Mouse (Mus musculus) CD4-positive helper T cell, adult 2 months (primary cell): ENCODE results near the gene Slbp.

Experiments used
- DNase-seq: peaks from one replicate; pipeline ENCODE4 v3.0.0-alpha.2; 2012; ENCODE audit warnings: low read depth, missing footprints, low spot score

Slbp gene

DNA sequence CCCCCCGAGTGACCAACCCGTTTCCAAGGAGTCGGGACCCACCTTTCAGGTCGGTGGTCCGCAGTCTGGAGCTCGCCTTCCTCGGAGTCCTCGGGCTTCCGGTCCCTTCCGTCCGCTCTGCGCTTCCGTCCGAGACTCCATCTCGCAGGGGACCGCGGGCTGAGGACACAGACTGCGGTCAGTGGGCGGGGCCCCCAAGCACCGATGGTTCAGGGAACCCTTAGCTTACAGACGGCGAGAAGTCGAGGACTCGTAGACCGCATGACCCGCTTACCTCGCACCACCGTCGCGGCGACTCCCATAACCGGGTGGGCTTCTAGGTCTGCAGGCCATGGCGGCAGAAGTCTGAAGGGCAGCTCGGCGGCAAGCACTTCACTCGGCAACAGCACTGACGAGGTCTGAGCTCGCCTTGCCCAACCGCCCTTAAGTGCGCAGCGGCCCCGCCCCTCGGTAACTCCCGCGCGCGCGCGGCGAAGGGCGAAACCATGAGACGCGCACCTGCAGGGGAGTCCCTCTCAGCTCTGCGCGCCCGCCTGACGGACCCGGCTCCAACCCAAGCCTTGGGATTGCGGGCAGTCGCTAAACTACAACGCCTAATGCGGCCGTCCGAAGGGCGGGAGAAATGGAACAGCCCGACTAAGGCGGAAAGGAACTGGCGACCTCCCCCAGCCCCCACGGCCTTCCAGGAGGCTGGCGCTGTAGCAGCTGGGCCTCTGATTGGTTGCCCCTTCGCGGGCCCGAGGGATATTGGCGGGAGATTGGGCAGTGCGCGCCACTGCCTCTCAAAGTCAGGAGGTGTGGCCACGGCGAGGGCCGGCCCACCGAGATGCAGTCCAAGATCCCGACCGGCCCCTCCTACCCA lies at the start of gene Slbp:
Gene Slbp, minus strand, starts transcription at position 654 of the 862 bp plus-strand sequence.
- peak; percentile 95 for DNase-seq

DNA sequence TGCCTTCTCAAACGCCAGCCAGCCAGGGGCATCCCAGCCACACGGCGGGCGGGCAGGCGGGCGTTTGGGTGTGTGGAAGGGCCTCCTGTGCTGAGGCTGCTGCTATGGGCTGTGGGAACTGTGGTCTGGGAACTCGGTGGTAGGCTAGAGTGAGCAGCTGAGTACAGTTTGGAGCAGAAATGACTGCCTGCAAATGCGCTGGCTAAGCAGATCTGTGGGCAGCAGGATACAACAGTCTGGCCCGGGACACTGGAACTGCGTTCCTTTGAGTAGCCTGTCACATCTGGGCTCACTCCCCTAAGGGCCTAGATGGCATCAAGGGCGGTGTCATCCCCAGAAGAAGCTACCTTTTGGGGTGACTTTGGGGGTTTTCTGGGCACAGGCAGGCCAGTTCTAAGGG lies 49.5 kb upstream of the Slbp start:
- DNase-seq = no peak

DNA sequence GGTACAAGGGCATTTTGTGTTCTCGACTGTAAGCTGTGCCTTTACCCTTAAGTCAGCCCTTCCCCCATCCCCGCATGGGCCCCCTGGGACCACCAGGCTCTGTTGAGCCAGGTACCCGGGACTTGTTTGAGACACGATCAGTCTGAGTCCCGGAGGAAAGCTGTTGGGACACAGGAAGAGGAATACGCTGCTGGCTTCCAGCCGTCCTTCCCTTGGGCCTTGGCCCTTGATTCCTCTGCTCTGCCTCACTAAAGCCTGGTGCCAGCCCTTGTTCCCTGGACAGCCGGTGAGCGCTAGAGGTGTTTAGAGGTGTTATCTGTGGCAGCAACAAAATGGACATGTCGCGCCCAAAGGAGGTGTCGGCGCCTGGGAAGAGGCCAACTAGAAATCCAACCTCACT lies 47.6 kb upstream of the Slbp start:
- DNase-seq = no peak

DNA sequence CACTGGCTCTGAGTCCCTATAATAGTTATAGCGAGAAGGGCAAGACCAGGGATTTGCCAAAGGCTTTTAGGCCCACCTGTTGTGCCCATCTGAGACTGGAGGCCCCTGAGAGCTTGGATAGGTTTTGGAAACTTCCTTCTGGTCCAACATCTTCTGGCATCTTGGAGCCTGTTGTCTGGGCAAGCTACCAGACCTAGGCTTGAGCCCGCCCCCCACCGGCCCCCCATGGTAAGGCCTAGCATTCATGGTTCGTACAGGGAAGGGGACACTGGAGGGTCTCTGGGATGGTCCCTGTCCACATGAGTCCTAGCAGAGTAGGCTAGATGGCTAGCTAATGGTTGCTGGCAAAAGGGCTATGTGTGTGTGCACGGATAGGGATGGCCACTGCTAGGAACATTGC lies 46.3 kb upstream of the Slbp start:
- no peak for DNase-seq

DNA sequence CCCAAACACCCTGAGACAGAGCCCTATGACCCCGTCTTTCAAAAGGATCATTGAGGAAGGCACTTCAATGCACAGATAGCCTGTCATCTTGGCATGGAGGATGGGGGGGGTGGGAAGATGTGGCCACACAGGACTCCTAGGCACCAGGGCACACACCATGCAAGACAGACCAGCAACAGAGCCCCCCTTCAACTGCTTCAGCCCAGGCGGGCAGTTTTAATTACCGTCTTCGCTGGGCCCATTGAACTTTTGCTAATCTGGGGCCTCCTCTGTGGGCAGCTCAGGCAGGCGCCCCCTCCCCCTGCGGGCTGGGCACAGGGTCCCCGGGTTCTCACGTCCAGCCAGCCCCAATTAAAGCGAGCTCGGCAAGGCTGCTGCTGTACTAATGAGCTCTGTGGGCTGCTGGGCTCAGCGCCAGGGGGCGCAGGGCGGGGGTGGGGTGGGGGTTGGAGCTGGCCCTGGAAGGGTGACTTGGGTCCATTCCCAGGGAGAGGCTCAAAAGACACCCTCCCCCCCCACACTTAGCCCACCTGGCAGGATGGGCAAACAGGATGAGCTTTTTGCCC lies 45.7 kb upstream of the Slbp start:
- no peak for DNase-seq

DNA sequence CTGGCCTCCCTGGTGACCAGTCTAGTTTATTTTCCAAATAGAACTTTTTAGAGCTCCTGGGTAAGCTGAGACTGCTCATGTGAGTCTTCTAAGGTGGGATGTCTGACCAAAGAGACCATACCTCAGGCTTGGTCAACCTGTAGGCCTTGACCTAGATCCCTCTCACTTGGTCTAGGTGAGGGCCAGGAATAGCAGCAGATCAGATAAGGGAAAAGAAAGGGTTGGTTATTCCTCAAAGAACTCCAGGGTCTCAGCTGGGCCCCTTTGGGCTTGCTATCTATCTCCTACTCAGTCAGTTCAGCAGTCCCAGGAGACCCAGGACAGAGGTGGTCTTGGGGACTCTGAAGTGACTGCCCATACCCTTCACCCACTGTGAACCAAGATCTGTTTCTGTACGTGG lies 45.2 kb upstream of the Slbp start:
- no peak for DNase-seq

DNA sequence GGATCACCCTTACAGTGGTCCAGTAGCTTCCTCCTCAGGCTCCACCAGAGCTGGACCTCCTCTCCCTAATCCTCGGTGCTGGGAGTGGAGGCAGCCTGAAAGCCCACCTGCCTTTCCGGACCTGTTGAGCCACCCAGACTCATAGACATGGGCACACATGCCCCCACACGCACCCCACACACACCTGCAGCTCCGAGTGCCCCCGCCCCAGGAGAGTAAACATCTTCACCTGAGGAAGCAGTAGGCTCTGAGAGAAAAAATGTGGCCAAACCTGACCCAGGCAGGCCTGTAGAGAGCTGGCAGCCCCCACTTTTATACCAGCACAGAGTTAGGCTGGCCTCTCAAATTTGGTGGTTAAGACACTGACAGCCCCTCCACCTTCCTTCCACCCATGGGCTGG lies 44.1 kb upstream of the Slbp start:
- DNase-seq = no peak

DNA sequence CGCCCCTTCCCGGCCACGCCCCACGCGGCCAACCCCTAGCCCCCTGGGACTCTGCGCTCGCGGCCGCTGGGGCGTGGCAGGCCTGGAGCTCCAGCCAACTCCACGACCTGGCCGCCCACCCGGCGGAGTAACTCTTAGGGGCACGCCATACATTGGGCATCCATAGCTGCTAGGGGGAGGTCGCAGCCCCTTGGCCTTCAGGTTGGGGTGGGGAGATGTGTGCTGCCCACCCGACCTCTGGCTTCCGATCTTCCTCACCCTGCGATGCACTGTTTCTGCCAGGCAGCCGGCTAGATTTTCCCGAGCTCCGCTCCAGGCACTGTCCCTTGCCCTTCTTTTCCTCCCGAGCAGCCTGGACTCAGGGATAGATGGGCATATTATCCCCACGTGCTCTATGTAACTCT lies 43.3 kb upstream of the Slbp start:
- no peak for DNase-seq

DNA sequence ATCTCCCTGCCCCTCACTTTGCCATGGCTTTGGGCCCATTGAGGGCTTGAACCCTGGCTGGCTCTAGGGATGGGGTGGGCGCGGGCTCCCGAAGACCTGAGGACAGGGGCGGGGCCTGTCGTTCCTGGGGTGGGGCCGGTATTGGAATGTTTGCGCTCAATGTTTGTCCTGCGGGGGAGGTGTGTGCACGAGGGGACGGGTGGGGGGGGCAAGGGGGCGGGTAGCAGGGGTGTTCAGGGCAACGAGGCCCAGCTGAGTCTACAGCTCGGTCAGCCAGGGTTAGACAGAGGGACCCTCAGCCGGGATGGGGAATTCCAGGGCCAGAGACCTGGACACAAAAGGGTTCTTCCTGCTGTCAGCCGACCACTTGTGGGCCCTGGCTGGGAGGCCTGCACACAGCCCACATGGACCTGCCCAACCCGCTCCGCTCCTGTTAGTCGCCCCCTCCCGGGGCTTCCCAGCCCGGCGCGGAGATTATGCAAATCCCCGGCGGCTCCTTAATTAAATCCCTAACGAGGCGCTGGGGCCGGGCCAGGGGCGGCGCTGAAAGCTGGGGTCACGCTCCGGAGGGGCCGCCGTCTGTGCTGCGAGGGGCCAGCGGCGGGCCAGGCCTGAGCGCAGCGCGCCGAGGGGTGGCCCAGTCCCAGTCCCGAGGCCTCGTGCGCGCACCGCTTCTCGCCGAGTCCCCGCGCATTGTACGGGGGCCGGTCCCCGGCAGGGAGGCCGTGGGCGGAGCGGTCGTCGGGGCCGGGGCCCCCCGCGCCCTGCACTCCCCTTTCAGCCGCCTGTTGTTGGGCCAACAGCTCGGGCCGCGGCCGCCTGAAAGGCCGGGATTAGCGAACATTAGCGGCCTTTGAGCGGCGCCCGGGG lies 42.7 kb upstream of the Slbp start:
- DNase-seq = no peak

DNA sequence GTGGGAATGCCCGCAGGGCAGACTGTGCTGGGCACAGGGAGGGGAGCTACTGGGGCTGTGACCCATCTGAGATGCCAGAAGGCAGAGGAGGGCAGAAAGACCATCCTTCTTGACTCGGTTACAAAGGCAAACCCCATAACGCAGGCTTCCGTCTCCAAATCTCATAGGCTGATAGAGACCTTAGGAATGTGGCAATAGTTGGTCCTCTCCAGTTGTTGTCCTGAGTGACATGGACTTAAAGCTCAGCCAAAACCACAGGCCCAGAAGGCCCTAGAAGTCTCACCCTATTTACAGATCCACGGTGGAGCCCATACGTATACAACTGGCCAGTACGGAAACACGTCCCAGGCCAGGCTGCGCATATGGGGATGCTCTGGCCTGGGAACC lies 42.1 kb upstream of the Slbp start:
- no peak for DNase-seq

DNA sequence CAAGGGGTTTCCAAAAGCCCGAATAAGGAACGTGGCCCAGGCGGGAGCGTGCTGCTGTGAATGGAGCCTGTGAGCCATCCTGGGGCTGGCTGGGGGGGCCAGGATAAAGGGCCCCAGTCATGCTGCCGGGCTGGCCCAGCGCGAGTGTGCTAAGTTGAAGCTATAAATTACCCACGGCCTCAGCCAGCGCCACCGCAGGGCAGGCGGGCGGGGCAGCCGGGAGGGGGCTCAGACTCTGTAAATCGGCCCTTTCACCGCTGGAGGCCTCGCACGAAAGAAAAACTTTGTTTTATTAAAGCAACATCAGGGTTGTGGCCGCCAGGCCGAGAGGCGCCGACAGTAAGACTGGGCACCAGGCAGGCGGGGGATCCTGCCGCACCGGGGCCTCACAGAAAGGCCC lies 40.0 kb upstream of the Slbp start:
- DNase-seq = no peak

DNA sequence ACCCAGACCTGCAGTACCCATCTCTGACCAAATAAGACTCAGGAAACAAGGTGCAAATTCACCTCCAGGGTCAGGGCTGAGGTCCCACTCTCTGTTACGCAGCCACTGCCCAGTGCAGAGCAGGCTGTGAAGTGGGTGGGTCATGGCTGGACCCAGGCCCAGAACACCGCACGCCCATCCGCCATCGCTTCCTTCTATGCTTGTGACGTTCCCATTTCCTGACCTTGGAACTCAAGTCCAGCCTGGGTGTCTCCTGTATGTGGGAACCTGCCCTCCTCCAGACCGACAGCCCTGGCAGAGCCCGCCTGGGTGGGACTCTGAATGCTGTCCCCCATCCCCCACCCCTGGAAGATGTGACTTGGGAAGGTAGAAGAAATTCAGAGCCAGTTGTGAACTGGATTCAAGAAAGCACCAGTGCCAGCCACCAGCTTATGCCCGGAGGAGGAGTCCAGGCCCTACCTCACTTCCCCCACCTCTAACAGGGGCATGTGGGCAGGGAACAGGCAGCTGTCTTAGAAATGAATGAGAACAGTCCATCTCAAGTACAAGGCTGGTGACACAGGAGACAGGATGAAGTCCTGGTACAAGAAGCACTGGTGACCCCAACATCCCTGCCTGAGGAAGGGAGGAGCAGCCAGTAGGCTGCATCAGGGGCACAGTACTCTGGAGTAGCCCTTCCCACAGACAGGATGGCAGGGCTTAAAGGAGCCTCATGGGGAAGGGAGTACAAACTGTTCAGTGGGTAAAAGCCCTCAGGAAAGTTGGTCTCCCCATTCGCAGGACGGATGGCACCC lies 37.7 kb upstream of the Slbp start:
- DNase-seq = no peak

DNA sequence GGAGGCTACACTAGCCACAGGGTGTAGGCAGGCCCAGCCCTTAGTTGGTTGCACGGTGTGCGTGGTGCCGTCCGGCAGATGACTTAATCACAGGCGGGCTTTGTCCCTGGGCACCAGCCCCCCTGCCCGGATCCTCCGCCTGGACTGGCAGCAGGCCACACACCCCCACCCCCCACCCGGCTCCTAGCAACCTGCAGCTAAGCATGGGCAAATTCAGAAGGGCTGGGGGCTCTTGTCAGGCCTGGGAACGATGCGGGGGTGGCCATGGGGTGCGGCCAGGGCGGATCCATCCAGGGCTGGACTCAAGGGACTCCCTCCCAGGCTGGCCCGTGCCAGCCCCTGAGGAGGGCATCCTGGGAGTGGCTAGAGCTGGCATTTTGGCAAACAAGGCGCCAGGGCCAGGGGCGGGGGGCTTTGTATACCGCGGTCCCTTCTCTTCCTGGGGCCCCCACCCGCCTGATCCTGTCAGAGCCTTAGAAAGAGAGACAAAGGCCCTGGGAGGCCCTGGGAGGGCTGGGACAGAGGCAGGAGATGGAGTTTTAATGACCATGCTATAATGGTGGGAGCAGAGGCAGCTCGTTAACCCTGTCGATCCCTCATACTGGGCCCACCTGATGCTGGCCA lies 37.0 kb upstream of the Slbp start:
- DNase-seq = no peak

DNA sequence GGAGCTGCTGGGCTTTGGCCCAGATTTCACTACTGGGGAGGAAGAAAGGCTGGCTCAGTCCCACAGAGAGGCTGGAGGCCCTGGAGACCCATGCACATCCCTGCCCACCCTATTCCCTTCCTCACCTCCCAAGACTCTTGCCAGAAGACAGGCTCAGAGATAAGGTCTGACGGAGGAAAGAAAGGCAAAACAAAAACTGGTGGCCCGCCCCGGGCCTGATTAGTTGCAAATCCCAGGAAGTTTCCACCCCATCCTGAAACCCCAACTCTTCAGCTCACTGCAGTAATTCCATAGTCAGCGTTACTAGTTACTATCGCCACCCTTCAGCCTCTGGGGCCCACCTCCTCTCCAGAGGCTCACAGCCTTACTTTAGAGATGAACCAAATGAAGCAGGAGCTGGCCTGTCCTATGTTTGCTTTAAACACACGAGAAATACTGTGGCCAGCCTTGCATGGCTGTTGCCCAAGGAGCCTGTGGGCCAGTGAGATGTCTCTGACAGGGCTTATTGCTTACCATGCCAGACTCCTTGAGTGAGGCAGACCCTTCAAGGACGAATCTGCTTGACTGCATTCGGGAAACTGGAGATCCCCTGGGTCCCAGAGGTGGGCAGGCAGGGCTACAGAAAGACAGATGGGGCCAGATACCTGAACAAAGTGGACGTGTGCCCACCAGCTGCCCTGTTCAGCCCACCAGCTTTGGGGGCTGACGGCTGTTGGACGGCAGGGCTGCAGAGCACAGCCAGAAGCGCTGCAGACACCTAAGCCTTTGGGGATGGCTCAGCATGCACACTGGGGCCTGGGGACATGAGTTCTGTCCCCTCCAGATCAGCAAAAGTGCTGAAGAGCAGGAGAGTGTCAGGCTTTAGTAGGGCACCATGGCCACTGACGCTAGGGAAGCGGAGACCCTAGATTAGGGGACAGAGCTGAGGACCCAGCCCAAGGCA lies 36.2 kb upstream of the Slbp start:
- DNase-seq = no peak

DNA sequence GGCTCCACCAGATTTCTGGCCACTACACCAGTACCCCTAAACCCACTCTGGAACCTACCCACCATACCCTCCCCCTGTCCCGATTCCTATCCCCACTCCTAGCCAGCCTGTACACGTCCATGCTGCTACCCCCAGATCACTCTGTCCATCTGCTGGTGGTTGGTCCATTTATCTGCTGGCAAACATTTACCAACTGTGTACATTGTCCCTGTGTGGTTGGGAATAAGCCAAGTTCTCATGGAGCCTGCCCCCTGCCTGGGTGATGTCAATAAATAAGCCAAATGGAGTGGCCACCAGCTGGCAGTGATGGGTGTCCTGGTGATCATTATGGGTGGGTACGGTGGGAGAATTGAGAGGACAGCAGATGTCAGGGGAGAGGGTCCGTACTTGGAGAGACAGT lies 34.8 kb upstream of the Slbp start:
- no peak for DNase-seq

DNA sequence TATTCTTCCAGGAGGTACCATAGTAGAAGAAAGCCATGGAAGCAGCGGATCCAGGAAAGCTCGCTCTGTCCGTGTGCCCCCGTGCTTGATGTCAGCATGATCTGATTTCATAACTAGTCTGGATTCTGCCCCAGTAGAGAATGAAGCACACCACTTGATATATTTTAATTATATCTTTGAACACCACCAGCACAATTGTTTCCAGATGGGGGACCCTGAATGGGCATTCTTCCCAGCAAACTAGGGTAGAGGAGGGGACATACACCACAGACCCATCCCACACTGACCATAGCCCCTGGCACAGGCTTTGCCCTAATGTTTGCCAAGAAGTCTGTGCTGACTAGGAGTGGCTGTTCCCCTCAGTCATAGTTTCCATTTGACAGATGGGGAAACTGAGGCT lies 32.6 kb upstream of the Slbp start:
- no peak for DNase-seq

DNA sequence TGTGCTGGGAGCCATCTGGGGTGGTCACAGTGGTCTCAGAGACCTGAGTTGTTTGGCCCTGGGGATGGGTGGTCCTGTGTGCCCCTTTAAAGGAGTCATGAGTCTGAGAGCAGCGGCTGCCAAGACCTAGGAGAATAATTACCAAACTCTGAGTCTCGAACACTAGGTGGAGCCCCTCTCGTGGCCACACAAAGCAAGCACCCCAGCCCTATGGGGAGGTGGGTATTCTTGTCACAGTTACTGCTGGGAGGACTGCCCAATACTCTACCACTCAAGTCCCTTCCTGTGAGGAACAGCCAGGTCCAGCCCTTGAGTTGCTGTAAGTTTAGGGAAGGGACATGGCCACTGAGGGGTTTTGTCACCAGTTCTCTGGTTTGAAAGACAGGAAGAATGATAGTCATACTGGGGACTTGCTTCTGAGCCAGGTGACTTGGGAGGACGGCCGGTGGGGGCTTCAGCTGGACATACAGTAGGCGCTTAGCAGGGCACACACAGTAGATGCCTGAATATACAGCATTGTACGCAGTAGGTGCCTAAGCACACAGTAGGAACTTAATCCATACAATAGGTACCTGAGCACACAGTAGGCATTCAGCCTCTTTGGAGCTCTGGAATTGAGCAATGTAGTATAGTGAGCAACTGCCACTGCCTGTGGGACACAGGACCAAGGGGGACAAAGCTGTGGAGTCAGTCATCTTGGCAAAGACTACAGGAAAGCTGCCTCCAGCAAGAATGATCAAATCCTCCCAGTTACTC lies 31.7 kb upstream of the Slbp start:
- no peak for DNase-seq

DNA sequence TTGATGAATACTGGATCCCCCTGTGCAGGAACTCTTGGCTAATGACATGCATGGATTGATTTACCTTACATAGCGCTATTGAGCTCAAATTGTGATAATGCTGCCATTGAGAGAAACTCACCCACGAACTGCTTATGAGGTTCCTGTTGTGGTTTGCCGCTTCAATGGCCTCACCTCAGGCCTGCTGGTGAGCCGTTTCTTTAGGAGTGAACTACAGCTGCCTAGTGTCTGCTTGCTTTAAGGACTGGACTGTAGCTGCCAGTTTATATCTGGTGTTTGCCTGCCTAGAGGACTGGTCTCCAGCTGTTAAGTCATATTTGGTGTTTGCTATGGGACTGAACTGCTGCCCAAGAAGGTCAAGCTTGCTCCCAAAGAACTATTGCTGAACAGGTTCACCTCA lies 30.6 kb upstream of the Slbp start:
- no peak for DNase-seq

DNA sequence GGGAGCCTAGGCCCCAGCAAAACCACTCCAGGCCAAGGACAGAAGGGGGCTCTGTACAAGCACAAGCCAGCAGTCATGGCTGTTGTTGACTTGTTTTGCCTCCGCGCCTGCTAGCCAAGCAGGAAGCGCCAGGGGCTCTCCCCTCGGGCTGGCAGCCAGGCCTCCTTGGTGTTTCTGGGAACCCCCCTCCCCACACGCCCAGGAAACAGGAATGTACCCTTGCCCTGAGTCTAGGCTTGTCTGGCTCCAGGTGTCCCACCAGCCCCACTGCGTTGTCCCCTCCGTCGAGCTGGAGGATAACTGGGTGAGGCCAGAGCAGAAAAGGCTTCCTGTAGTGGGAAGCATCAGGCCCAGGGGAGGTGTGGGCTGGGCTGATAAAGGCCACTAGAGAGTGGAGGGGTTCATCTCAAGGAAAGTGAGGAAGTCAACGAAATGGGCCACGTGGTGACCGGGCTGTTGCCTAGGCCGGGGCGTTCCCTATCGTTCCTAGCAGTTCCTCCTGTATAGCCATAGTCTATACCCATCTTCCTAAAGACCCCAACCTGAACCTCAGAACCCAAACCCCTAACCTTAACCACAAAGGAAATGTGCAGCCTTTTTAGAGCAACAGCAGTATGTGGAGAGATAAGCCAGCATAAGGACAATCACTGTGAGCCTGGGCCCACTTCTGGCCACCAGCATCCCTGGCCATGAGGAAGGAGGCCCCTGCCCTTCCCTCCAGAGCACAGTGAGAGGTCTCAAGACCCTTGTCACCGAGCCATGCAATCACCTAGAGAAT lies 29.4 kb upstream of the Slbp start:
- DNase-seq = no peak
